Mouse (Mus musculus) brain, embryonic 14.5 days (tissue): ENCODE results near the gene Psmc4.

Source experiments
- CTCF ChIP-seq: fragments of 200-500 bp; IDR thresholded peaks from 2 replicates; pipeline ENCODE4 v1.5.1; 2012; ENCODE audit warnings: inconsistent platforms, mild to moderate bottlenecking, moderate library complexity, borderline replicate concordance; ENCODE audit not compliant: insufficient read depth, insufficient read length; ENCODE audit errors: extremely low read depth
- POLR2A ChIP-seq: fragments of 200-500 bp; IDR thresholded peaks from 2 replicates; pipeline ENCODE4 v1.6.1; 2012; ENCODE audit warnings: mild to moderate bottlenecking, inconsistent platforms, borderline replicate concordance; ENCODE audit not compliant: poor library complexity, insufficient read depth, insufficient read length, severe bottlenecking; ENCODE audit errors: extremely low read depth

DNA sequence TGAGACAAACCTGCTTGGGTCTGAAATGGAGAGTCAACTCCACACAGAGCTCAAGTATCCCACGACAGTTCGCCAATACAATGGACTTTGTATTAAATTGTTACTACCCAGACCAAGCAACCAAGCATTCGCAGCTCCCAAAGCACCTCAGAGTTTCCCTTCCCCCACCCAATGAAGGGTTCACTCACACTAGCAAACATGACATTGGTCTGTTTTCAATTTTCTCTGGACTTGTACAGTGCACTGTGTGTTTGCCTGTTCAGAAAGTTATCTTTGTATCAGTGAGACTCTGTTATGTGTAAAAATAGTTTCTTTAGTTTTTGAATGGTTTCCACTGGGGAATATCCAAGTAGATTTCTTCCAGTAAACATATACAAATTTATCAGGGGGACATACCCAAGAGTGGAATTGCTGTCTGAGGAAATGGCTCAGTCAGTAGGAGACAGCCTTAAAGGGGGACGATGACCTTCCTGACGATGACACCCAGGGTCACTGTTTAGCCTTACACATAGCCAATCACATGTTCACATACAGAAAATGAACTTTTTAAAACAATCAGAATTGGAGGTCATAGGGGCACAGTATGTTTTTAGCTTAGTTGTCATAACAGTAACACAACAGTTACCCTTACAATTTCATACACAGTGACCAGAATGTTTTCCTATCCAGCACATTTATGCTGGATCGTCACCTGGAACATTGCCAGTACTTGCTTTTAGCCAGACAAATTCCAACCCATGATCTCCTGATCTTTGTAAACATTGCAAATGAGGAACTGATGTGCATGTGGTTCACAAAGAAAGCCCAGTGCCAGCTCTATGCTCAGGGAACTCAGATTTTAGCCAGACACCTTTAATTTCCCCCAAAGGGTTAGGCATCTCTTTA lies 3.4 kb upstream of the Psmc4 start:
- no peak for TF ChIP-seq POLR2A
- no peak for TF ChIP-seq CTCF
